Mouse (Mus musculus) testis, adult 2 months (tissue): Measurements from ENCODE around the gene Col2a1.

Experiments
- CTCF ChIP-seq: fragments of 200-500 bp; IDR thresholded peaks from 2 replicates; pipeline ENCODE4 v1.5.1; 2012; ENCODE audit warnings: low read depth, mild to moderate bottlenecking, inconsistent platforms, low read length, moderate library complexity; ENCODE audit not compliant: control insufficient read depth, insufficient read depth, insufficient replicate concordance
- POLR2A ChIP-seq: fragments of 200-500 bp; IDR thresholded peaks from 2 replicates; pipeline ENCODE4 v1.6.1; 2012; ENCODE audit warnings: low read depth, mild to moderate bottlenecking, inconsistent platforms, low read length, moderate library complexity; ENCODE audit not compliant: control insufficient read depth

GRCm38 (mm10) chr15:97954671-97955070 is 49.8 kb downstream of the Col2a1 start:
- TF ChIP-seq CTCF (no peak), POLR2A (no peak)
